Mouse (Mus musculus) cerebellum, postnatal 4 days (tissue): ENCODE results near the gene Nup205.
"Not testable (repeated sequence)": the region's sequence is repeated elsewhere in the genome, so short reads cannot be mapped to it uniquely, and the experiment has no call there.

Source experiments
- DNase-seq, 2 experiments: peaks; one replicate each; pipeline ENCODE4 v3.0.0; 2022; ENCODE audit warnings: low spot score in 2 of 2, mixed read lengths in 1 of 2

The Nup205 gene

DNA sequence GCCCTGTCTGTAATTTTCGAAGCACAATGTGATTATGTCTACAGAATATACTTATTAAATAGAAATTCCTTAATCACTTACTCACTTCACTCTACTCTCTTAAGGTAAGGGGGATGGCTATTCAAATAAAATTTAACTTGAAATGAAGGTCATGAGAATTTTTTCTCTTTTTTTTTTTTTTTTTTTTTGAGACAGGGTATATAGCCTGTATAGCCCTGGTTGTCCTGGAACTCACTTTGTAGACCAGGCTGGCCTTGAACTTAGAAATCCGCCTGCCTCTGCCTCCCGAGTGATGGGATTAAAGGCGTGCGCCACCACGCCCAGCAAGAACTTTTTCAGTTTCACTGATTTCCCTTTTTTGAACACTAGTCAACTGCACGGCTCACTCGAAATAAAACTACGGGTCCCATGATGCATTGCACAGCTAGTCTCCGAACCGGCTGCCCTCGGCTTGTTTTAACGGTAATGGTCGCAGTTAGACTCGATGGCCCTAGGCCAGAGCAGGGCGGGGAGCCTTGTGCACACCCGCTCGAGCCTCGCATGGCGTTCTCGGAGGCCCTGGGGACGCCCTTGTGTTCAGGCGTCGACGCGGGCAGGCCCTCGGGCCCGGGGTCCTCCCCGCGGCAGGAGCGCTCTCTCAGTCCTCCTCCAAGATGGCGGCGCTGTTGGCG lies at the start of gene Nup205:
Gene Nup205, plus strand, starts transcription at position 443 of the 671 bp plus-strand sequence.
- peak; percentile 60 to 79 for DNase-seq

DNA sequence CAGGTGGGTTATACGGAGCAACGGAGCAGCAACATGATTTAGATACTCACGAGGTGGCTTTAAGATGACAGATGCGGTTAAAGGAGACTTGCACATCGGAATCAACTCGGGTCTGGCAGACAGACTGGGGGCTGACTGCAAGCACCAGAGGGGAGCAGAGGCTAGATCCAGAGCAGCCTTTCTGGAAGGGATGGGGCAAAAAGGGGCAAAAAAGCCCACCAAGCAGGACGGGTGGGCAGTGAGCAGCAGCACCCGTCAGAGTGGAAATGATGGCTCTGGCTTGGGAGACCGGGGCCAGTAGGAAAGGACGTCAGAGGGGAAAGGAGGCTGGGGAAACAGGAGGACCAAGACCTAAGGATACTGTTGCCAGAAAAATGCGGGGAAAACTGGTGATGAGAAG lies 44.4 kb upstream of the Nup205 start:
- DNase-seq, result peak in 1 of 2 experiments; percentile 15

DNA sequence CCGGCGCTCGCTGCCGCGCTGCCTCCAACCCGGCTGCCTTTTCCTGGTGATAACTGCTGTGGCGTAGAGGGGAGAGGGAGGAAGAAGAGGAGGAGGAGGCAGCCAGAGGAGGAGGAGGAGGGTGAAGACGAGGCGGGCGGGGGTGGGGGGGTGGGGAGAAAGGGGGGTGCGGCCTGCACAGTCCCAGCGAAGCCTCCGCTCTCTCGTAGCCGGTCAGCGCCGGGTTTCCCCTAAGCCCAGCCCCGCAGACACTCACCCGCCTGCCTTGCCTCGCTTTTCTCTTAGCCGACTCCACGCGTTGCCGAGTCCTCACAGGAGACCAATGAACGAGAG lies 44.0 kb upstream of the Nup205 start:
- no peak for DNase-seq

DNA sequence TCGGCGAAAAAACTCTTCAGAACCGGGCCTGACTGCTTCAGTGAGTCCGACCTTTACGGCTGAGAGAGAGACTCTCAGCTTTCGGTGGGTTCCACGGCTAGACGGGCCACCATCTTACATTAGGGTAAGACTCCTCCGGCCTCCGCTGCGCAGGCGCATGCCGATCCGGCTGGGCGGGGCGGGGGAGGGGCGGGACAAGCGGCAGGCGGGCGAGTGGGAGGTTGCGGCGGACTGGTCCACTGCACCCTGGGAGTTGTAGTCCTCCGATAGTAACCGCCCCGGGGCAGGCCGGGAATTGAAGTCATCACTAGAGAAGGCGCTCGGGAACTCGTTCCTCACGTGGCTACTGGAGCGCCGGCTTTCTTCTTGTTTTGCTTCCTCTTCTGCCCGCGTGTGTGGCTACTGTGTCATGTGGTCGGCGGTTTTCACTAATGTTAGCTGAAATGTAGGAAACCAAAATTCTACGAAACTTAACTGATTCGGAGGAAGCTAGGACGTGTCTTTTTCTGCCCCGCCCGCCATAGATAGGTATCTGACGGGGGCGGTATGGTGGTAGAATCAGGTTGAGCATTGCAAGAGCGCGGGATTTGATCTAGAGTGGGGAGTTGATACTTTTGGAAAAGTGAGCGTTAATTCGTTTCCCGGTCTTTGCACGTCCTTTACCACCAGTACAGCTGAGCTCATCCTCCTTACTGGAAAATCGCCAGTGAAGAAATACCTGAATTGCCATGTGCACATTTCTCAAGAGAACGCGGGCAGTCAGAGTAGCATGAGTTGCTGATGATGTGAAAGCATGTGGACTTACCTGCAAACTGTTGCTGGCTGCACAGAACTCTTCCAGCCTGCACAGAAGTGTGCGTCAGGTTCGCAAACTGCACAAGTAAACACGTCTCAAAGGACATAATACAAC lies 43.4 kb upstream of the Nup205 start, which contains the start of gene Cnot4:
Gene Cnot4, minus strand, starts transcription at position 146 of the 910 bp plus-strand sequence.
- peak; percentile 96 to 99 for DNase-seq

DNA sequence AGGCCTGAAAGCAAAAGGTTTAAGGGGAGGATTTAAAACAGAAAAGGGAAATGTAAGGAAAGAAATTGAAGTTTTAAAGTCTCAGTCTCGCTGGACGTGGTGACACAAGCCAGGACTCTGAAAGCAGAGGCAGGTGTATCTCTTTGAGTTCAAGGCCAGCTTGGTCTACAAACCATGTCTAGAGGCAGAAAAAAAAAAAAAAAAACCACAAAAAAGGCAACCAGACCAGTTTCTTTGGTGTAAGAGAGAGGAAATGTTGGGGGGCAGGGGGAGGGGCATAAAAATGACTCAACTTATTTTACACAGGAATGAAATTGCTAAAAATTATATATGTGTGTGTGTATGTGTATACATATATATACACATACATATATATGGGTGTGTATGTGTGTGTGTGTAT lies 42.4 kb upstream of the Nup205 start:
- no peak for DNase-seq

DNA sequence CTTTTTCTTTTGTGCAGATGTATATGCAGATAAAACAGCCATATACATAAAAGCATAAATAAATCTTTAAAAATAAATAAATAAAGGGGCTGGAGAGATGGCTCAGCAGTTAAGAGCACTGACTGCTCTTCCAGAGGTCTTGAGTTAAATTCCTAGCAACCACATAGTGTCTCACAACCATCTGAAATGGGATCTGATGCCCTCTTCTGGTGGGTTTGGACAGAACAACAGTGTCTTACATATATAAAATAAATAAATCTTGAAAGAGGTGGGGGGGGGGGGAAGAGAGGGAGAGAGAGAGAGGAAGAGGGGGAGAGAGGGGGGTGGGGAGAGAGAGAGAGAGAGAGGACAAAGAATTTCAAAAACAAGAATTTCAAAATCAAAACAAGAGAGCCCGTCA lies 36.9 kb upstream of the Nup205 start:
- DNase-seq, result no peak

DNA sequence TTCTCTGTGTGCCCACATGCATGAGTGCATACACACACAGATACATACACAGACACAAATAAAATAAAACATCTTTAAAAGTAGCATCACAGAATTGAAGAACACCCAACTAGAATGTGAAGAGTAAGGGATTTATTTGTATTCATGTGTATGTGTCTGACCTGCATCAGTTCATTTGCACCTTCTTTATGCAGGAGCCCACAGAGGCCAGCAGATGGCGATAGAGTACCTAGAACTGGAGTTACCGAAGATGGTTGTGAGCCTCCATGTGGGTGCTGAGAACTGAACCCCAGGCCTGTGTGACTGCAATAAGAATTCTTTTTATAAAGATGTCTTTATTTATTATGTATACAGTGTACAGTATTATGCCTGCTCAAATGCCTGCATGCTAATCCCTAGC lies 31.7 kb upstream of the Nup205 start:
- DNase-seq, result no peak

DNA sequence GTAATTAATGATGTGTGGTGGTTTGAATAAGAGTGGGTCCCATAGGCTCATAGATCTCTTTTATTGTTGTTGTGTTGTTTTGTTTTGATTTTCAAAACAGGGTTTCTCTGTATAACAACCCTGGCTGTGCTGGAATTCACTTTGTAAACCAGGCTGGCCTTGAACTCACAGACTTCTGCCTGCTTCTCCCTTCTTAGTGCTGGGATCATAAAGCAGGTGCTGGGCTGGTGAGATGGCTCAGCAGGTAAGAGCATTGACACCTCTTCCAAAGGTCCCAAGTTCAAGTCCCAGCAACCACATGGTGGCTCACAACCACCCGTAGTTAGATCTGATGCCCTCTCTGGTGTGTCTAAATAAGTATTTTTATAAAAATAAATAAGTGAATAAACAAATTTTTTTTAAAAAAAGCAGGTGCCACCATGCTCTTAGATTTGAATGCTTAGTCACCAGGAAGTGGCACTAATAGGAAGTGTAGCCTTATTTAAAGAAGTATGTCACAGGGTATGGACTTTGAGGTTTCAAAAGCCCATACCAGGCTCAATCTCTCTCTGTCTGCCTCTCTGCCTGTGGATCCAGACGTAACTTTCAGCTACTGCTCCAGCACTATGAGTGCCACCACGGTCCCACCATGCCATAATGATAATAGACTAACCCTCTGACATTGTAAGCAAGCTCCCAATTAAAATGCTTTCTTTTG lies 29.3 kb upstream of the Nup205 start:
- no peak for DNase-seq

DNA sequence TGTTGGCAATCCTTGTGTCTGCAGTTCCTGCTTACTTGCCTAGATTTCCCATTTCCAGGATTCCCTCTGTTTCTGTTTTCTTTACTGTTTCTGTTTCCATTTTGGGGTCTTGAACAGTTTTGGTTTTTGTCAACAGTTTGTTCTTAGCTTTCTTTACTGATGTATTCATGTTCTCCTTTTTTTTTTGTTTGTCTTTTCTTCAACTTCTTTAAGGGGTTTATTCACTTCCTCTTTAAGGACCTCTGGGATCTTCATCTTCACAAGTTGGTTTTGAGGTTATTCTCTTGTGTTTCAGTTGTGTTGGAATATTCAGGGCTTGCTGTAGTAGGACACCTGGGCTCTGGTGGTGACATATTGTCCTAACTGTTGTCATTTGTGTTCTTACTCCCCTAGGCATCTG lies 22.7 kb upstream of the Nup205 start:
- no peak for DNase-seq

DNA sequence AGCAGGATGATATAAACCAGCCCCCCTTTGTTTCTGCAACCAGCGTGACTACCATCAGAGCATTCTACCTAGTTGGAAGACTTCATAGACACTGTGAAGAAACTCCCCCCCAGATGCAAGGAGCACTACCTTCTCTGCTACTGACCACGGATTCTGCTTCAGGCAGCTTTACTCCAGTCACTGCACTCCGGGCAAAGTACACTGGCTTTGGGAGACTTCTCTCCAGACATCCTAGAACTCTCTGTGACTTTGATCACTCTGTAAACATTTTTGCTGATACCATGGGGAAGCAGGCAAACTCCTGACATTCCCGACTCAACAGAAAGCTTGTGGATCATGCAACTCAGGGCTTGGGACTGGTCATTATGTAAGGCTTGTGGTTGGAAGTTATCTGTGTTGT lies 8.0 kb upstream of the Nup205 start:
- no peak for DNase-seq

DNA sequence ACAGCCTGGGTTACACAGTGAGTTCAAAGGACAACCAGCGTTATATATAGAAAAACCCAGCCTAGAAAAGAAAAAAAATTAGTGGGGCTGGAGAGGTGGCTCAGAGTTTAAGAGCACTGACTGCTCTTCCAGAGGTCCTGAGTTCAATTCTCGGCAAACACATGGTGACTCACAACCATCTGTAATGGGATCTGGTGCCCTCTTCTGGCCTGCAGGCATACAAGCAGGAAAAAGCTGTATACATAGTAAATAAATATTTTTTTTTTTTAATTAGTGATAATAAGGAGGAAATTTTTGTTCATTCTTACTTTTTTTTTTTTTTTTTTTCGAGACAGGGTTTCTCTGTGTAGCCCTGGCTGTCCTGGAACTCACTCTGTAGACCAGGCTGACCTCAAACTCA lies 5.2 kb upstream of the Nup205 start:
- not testable (repeated sequence) for DNase-seq

DNA sequence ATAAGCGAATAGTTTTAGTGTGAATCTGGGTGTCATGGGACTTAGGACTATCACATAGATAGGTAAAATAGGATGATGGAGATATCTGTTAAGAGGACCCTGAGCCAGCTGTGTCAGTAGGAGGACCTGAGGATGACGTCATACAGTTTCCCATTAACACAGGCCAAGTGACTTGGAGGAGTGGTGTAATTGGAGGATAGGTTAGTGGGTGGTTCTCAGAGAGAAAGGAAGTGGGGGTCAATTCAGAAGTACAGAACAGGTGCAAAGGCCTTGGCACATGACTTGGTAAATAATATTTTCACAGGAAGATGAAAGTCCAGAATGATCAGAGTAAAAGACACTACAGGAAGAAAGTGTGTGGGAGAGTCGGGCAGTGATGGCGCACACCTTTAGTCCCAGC lies 4.0 kb upstream of the Nup205 start:
- no peak for DNase-seq

DNA sequence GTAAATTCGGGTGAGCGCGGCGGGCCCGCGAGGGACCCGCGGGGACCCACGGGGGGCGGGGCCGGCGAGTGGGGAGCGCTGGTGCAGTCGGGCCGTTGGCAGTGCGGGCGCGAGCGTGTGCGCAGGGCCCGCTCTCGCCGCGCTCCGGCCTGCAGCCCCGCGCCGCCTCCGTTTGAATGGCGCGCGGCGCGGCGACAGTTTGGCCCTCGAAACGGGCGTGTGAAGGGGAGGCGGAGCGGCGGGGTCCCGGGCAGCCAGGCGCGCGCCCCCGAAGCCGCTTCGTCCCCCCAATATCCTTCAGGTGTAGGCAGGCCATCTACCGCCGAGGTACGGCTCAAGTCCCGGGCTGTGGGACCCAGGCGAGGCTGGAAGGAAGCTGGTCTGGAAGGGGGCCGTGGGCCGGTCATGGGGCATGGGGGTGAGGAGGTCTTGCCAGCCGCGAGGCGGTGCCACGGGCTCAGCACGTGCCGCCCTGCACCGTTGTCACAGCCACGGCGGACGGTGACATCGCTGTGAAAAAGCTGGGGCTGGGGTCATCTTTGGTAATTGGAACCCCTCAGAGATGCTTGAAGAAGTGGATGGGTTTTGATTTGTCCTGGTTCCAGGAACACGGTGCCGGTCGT lies 540 bp downstream of the Nup205 start:
- peak; percentile 23 to 52 for DNase-seq

DNA sequence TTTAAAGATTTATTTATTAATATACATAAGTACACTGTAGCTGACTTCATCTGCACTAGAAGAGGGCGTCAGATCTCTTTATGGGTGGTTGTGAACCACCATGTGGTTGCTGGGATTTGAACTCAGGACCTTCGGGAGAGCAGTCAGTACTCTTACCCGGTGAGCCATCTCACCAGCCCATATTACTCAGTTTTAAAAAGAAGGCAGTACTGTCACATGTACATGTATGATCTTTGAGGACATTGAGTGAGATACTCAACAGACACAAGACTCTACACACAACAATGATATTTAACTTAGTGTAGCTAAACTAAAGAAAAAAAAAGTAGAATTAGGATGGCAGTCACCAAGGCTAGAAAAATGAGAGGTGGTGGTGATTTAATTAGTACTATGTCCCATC lies 2.1 kb downstream of the Nup205 start:
- not testable (repeated sequence) for DNase-seq

DNA sequence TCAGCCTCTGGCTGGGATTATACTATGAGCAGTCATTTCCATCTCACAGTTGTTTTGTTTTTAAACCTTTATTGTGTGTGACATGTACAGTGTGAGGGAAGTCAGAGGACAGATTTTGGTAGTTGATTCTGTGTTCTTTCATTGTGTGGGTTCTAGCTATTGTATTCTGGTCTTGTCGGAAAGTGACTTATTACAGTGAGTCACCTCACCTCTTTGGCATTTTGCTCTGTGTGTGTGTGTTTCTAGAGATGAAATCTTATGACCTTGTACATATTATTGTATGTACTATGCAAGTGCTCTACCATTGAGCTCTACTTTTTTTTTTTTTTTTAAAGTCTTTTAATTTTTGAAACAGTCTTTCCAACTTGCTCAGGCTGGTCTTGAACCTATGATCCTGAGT lies 7.6 kb downstream of the Nup205 start:
- no peak for DNase-seq

DNA sequence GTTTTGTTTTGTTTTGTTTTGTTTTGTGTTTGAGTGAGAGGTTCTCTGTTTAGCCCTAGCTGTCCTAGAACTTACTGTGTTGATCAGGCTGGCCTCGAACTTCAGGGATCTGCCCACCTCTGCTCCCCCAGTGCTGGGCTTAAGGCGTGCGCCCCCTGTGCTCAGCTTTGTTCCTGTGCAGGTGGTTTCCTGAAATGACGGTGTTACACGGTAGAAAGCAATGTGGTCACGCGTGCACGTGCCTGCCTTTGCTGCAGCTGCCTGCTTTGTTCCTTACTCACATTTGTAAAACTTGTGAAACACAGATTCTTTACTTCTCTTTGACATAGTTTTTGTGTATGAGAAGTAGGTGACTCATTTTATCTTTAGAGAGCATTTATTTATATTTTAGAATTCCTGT lies 14.0 kb downstream of the Nup205 start:
- no peak for DNase-seq

DNA sequence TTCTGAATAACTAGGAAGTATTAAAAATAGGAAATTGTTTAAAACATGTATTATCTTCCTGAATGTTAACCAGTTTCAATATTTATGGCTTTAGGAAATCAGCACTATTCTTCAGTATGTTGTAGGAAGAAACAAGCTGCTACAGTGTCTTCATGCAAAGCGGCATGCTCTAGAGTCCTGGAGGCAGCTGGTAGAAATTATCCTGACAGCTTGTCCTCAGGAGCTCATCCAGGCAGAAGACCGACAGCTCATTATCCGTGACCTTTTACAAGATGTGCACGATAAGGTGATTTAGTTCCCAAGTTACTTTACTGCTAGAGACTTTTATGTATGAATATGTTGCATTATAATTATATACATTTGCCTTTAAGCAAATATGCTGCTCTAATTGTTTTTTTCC lies 48.5 kb downstream of the Nup205 start:
- DNase-seq, result no peak

DNA sequence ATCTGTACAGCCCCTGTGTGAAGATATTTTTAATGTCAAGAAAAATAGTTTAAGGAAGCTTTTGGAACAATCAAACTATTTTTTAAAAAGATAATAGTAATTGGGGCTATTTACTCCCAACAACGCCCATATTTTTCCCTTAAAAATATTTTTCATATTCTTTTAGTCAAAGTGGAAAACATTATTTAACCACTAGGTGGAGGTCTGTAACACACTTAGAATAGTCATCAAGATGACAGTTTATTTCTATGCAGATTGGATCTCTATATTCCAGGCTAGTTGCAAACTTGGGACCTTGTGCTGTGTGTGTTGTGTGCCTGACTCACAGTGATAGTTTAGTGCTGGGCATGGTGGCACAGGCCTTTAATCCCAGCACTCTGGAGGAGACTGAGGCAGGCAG lies 52.2 kb downstream of the Nup205 start:
- no peak for DNase-seq

DNA sequence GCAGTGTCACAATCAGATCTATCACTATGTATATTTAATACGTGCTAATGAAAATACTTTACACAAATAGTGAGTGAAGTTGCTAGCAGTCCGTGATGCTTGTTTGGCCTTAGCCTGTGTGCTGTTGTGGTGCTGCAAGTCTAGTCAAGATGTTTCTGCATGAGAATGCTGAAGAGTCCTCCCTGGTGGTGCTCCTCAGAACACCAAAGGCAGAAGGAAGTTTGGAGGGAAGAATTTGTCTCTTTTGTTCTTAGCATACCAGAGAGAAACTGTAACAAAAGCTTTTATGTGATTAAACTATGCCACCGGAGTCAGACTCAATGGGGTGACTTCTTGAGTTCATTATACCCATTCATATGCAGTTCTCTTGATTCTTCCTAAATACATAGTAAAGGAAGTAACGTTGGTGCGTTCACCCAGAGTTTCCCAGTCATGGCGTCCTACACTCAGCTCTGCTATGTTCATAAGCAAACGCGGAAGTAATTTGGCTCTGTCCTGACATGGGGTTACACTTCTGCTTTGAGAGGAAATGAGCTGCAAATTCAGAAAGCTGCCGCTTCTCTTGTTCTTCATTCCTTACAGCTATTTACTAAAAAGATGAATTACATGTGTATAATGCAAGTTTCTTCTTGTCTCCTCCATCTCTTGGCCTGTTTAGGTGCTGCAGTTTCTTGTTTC lies 59.0 kb downstream of the Nup205 start:
- no peak for DNase-seq

DNA sequence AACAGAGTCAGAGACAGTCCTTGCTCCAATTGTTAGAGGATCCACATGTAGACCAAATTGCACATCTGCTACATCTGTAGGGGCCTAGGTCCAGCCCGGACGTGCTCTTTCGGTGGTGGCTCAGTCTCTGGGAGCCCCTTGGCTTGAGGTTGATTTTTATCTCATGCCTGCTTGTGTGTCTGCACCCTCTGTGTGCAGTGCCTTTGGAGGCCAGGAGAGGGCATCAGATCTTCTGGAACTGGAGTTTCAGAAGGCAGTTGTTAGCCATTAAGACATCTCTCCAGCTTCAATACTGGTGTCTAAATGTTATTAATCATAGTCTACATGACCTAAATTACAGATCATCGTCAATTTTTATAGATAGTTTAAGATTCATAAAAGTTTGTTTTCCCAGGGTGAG lies 66.0 kb downstream of the Nup205 start:
- DNase-seq, result no peak

DNA sequence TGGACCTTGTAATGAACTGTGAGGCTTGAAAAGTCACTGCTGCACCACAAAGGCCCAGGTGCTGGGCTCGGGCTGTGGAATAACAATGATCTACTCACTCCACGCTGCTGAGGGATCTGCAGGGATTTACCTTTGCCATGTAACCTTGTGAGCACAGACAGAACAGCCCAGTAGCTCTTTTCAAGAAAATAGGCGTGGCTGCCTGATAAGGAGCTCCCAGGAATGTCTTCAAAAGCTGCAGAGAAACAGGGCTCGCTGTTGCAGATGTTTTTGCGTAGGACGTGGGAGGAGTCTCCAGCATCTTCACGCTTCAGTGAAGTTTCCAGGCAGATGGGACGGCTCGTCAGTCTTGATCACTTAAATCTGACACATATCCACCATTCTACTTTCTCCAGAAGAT lies 66.8 kb downstream of the Nup205 start:
- no peak for DNase-seq

DNA sequence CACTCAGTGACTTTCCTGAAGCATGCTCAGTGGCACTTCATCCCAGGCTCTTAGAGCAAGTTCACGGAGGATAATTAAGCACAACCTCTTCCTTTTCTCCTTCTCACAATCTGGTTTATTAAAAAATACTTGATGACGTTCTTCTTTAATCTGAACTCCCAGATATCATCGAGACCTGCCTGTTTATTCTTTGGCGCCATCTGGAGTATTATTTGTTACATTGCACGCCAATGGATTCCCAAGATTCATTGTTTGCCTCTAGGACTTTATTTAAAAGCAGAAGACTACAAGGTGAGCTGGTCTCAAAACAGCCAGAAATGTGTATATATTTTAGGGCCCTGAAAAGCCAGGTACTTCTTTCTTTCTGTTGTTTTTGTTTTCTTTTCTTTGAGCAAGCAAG lies 67.9 kb downstream of the Nup205 start:
- DNase-seq, result no peak
